Mouse (Mus musculus) forebrain, postnatal 0 days (tissue): ENCODE data around the gene Zfp688. TPM values are rescaled to one million over a fixed set of nuclear protein-coding genes. Genes with fewer than 3 reads are reported as not detected.

Experiments used
- ATAC-seq: fragments of 200-750 bp; cut with Nextera tagmentation; 2 replicates; pipeline ENCODE4 v1.8.0; 2017; ENCODE audit warnings: mild to moderate bottlenecking, moderate library complexity
- DNase-seq: peaks from one replicate; pipeline ENCODE4 v3.0.0-alpha.2; 2015
- H3K27ac ChIP-seq: fragments of 300-500 bp; sonication (generic); 2 replicates; pipeline ENCODE4 v1.5.1; 2014; ENCODE audit warnings: low read depth, mild to moderate bottlenecking, antibody characterized with exemption, low read length, moderate library complexity, mixed read lengths
- H3K27me3 ChIP-seq: fragments of 300-500 bp; sonication (generic); 2 replicates; pipeline ENCODE4 v1.6.1; 2014; ENCODE audit warnings: mild to moderate bottlenecking, low read length, mixed read lengths; ENCODE audit not compliant: insufficient read depth
- H3K36me3 ChIP-seq: fragments of 300-500 bp; sonication (generic); 2 replicates; pipeline ENCODE4 v1.6.1; 2014; ENCODE audit warnings: mild to moderate bottlenecking, moderate library complexity; ENCODE audit not compliant: insufficient read depth
- H3K4me1 ChIP-seq: fragments of 300-500 bp; sonication (generic); 2 replicates; pipeline ENCODE4 v1.6.1; 2014; ENCODE audit warnings: antibody characterized with exemption; ENCODE audit not compliant: insufficient read depth
- H3K4me2 ChIP-seq: fragments of 300-500 bp; sonication (generic); 2 replicates; pipeline ENCODE4 v1.6.1; 2014; ENCODE audit warnings: low read depth, mild to moderate bottlenecking, moderate library complexity
- H3K4me3 ChIP-seq: fragments of 300-500 bp; sonication (generic); 2 replicates; pipeline ENCODE4 v1.5.1; 2014; ENCODE audit warnings: low read depth, low read length, mixed read lengths
- H3K9ac ChIP-seq: fragments of 300-500 bp; sonication (generic); 2 replicates; pipeline ENCODE4 v1.6.1; 2014; ENCODE audit warnings: mild to moderate bottlenecking
- H3K9me3 ChIP-seq: fragments of 300-500 bp; sonication (generic); 2 replicates; pipeline ENCODE4 v1.6.1; 2016; ENCODE audit warnings: low read length
- CTCF ChIP-seq: sonication (generic); IDR thresholded peaks from 2 replicates; pipeline ENCODE4 v1.5.1; 2016; ENCODE audit warnings: antibody characterized with exemption, control low read depth, low read depth
- WGBS: fragments of 180-500 bp; shearing (Covaris S2); extraction: QIAGEN DNeasy Blood & Tissue Kit; methylation state at CpG from one replicate; pipeline ENCODE4 v1.1.7; 2014; 5-methylcytosine and 5-hydroxymethylcytosine counted together
- polyA plus RNA-seq: library from polyadenylated mRNA; unstranded; fragments of >200 nt; fragmentation: Nextera tagmentation; extraction: Ambion mirVana; gene quantifications from 2 replicates; pipeline ENCODE4 v1.2.1, GENCODE M21; 2015
- total RNA-seq: library from RNA; depleted of rRNA; stranded (reverse); fragments of >200 nt; gene quantifications from 2 replicates; pipeline ENCODE4 v1.2.3, GENCODE M21; 2014

Gene Zfp688
- total and polyA plus RNA-seq, 2 experiments from 2014 or later = 20.8 to 32.0 TPM

GRCm38 (mm10) chr7:127448521-127449300 is 26.8 kb upstream of the Zfp688 start, which contains the start of gene Zfp689:
Gene Zfp689, minus strand, starts transcription at chr7:127449158.
- peak within 1 kb of the TSS; percentile 96 for H3K4me3 ChIP-seq
- H3K27me3 ChIP-seq = no peaks in the 10 kb centered on the region
- H3K9ac ChIP-seq = peak within 1 kb of the TSS; percentile 83
- H3K9me3 ChIP-seq = no peaks in the 10 kb centered on the region
- peaks cover 9% of the 10 kb centered on the region; the same call in 1 of the 2 replicates for H3K4me1 ChIP-seq
- WGBS = under 1% methylated on average over 54 of the region's 54 CpGs
- H3K36me3 ChIP-seq = peaks cover 18% of the 10 kb centered on the region
- peak within 1 kb of the TSS; percentile 91 for H3K27ac ChIP-seq
- peak; percentile 8; the same call in 1 of the 2 replicates for TF ChIP-seq CTCF
- H3K4me2 ChIP-seq = peak within 1 kb of the TSS; percentile 55
- peak; percentile 97 for ATAC-seq
- peak; percentile 98 for DNase-seq

- Histone ChIP-seq H3K9me3 (no peaks in the 10 kb centered on the region), H3K27ac (no peak overlapping the region), H3K4me1 (no peaks in the 10 kb centered on the region), H3K9ac (no peak overlapping the region), H3K4me3 (no peak overlapping the region), H3K36me3 (peaks cover 31% of the 10 kb centered on the region), H3K4me2 (no peak overlapping the region), H3K27me3 (no peaks in the 10 kb centered on the region)
- no peak for ATAC-seq
- DNase-seq = no peak
- no peak for TF ChIP-seq CTCF
- WGBS = 94% methylated on average over 20 of the region's 20 CpGs
Observed at GRCm38 (mm10) chr7:127443976-127444375, 22.1 kb upstream of the Zfp688 start.

- WGBS = 87% methylated on average over 3 of the region's 3 CpGs
- ATAC-seq (no peak), DNase-seq (no peak)
- H3K36me3 ChIP-seq = peaks cover 6% of the 10 kb centered on the region
- H3K9ac ChIP-seq = no peak overlapping the region
- TF ChIP-seq CTCF = peak; percentile 50
- H3K9me3 ChIP-seq = no peaks in the 10 kb centered on the region
- H3K27ac ChIP-seq = no peak overlapping the region
- H3K4me1 ChIP-seq = no peaks in the 10 kb centered on the region
- H3K27me3 ChIP-seq = no peaks in the 10 kb centered on the region
- no peak overlapping the region for H3K4me2 ChIP-seq
- no peak overlapping the region for H3K4me3 ChIP-seq
Observed at GRCm38 (mm10) chr7:127437724-127438123, 15.9 kb upstream of the Zfp688 start.

- WGBS = 90% methylated on average over 4 of the region's 4 CpGs
- TF ChIP-seq CTCF = no peak
Observed at GRCm38 (mm10) chr7:127435206-127435605, 13.3 kb upstream of the Zfp688 start.

GRCm38 (mm10) chr7:127426354-127426753 is 4.5 kb upstream of the Zfp688 start:
- 0 out of 2 replicates have a peak, but pooled peaks cover 7% of the 10 kb centered on the region for H3K27me3 ChIP-seq
- no peak for DNase-seq
- ATAC-seq = no peak
- no peaks in the 10 kb centered on the region for H3K9me3 ChIP-seq
- peaks cover 5% of the 10 kb centered on the region for H3K4me1 ChIP-seq
- no peaks in the 10 kb centered on the region for H3K36me3 ChIP-seq
- H3K4me3 ChIP-seq = no peak overlapping the region
- no peak overlapping the region for H3K4me2 ChIP-seq
- H3K9ac ChIP-seq = no peak overlapping the region
- WGBS = 72% methylated on average over 3 of the region's 3 CpGs
- H3K27ac ChIP-seq = no peak overlapping the region
- TF ChIP-seq CTCF = no peak

More at GRCm38 (mm10) chr7:127435206-127435605, 13.3 kb upstream of the Zfp688 start:
- Histone ChIP-seq H3K9me3 (no peaks in the 10 kb centered on the region), H3K4me2 (no peak overlapping the region), H3K4me3 (no peak overlapping the region), H3K27me3 (no peaks in the 10 kb centered on the region), H3K36me3 (no peaks in the 10 kb centered on the region), H3K4me1 (no peaks in the 10 kb centered on the region), H3K9ac (no peak overlapping the region), H3K27ac (no peak overlapping the region)
- ATAC-seq (no peak), DNase-seq (no peak)

GRCm38 (mm10) chr7:127425911-127426310 is 4.0 kb upstream of the Zfp688 start:
- no peak for DNase-seq
- no peaks in the 10 kb centered on the region for H3K36me3 ChIP-seq
- peaks cover 9% of the 10 kb centered on the region for H3K4me1 ChIP-seq
- no peak for TF ChIP-seq CTCF
- no peak overlapping the region for H3K27ac ChIP-seq
- H3K27me3 ChIP-seq = 0 out of 2 replicates have a peak, but pooled peaks cover 7% of the 10 kb centered on the region
- H3K4me3 ChIP-seq = no peak overlapping the region
- H3K4me2 ChIP-seq = no peak overlapping the region
- no peak for ATAC-seq
- H3K9ac ChIP-seq = no peak overlapping the region
- H3K9me3 ChIP-seq = no peaks in the 10 kb centered on the region
- WGBS = 87% methylated on average over 2 of the region's 2 CpGs

GRCm38 (mm10) chr7:127425291-127425690 is 3.4 kb upstream of the Zfp688 start:
- no peaks in the 10 kb centered on the region for H3K9me3 ChIP-seq
- 84% methylated on average over 3 of the region's 3 CpGs for WGBS
- no peak overlapping the region for H3K4me3 ChIP-seq
- H3K4me2 ChIP-seq = no peak overlapping the region
- DNase-seq = no peak
- no peaks in the 10 kb centered on the region for H3K36me3 ChIP-seq
- H3K27ac ChIP-seq = no peak overlapping the region
- no peak for TF ChIP-seq CTCF
- H3K27me3 ChIP-seq = 0 out of 2 replicates have a peak, but pooled peaks cover 7% of the 10 kb centered on the region
- H3K4me1 ChIP-seq = peaks cover 9% of the 10 kb centered on the region
- no peak overlapping the region for H3K9ac ChIP-seq
- no peak for ATAC-seq
